Mouse (Mus musculus) heart, adult 11 months (tissue): ENCODE results near the gene Creld2.

Source experiments
- DNase-seq: peaks from one replicate; pipeline ENCODE4 v3.0.0; 2022

Gene Creld2

DNA sequence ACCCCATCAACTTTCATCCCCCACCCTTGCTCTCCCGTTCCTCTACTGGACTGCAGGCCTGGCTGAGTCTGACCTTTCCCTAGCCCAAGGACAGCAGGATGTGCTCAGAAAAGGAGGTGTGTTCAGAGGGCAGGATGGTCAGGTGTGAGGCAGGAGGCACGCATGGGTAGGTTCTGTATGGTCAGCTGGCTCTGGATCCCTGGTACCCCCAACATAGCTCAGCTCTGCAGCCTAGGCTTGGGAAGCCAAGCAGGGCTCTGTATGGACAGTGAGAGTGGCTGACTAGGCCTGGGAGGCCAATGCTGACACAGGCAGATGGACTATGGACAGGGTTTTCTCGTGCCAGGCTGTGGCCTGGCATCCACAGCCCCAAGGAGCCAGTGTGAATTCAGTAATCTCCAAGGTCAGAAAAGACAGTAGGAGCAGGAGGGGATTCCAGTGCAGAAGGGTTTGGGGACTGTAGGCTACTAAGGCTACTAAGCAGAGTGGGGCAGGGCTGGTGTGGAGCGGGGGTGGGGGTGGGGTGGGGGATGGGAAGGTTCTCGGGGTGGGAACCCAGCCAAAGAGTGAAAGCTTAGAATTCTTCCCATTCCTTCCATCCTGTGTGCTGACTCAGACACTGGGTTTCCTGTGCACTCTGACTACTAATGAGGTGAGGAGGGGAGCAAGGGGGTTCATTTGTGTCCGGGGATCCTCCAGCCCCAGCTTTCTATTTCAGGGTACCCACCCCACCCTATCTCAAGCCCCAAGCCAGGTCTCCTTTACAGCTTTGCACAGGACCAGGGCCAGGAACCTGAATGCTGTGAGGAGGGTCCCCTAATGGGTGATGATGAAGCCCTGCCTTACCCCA is 34.9 kb downstream of the Creld2 start:
- DNase-seq: peak; percentile 94

DNA sequence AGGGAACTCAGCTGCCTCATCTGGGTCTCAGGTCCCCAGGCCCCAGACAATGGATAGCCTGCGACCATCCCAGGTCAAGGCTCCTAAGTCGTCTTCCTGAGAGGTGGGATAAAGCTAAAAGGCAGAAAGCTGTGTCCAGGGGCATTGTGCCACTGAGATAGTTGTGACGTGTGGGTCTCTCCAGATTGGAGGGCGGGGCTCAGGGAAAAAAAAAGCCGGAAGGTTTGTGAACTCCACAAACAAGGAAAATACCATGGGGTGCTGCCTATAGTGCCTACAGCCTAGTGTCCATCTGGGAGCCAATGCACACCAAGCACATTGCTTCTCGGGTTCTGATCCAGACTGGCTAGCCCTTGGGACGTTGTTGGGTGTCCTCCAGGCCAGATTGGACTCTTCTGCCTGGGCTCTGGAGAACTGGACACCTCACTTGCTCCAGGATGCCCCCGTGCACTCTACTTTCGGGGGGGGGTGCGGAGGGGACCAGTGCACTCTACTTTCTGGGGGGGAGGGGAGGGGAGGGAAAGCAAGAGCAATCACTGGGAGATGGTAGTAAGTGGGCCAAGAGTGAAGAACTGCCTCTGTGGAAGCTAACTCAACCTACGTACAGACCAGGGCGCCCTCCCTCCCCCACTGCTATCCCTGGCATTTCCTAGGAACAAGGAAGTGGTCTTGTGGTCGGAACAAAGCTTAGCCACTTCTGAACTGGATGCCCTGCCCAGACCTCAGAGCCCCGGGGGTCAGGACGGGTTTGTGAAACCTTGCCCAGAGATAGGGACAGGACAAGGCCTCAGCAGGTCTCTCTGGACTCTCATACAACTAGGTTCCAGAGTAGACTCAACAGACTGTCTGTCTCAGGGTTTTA is 35.8 kb downstream of the Creld2 start:
- peak; percentile 97 for DNase-seq

GRCm38 (mm10) chr15:88855896-88856417 is 36.5 kb downstream of the Creld2 start:
- DNase-seq: peak; percentile 94

DNA sequence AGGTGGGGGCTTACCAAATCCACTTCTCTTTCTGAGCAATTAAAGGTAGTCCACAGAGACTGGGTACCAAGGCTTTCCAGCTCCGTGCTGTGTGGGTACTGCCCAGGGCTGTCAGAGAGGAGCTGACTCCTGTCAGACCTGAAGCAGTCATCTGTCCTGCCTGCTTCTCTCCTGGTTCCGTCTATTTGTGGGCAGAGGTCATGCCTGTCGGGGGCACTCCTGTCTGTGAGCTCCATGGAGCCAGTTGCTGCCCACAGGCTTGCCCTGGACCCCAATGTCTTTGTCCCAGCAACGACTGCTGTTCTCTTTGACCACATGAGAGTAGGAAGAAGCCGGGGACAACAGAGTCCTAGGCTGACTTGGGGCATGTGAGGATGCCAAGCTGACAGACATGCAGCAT is 37.2 kb downstream of the Creld2 start:
- peak; percentile 91 for DNase-seq

DNA sequence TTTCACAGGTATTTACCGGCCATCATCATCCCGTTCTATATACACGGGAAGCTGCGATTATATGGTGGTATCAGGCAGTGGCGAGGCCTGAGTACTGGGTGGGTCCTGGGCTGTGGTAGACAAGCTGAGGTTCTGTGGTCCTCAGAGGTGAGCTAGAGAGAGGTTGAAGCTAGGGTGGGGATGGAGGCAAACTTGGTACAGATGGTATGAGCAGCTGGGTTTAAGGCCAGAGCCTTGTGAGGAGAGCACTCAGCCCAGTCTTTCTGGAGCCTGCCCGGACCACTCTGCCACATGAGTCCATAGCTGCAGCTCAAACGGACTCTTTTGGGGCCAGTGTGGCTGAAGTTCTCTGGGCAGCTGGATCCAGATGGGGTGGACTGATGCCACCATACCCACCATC is 37.9 kb downstream of the Creld2 start:
- peak; percentile 91 for DNase-seq

DNA sequence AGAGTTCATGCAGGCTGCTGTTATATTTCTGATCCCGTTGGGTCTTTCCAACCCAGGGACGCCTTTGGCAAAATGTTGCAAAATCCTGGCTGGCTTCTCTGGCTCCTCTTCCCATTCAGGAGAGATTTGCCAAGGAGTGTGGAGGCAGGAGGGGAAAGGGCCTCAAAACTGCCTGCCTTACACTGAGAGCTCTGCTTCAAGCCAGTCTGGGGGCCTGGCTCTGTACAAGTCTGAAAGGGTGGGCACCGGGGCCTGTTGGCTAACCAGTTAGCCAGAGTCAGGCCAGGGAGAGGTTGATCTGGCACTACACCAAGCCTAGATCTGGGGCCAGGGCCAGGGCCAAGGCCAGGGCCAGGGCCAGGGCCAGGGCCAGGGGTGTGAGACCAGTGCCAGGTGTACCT is 38.7 kb downstream of the Creld2 start:
- peak; percentile 98 for DNase-seq

GRCm38 (mm10) chr15:88858707-88859106 is 39.3 kb downstream of the Creld2 start:
- peak; percentile 91 for DNase-seq

- peak; percentile 90 for DNase-seq
Measured at GRCm38 (mm10) chr15:88859206-88859970, 39.9 kb downstream of the Creld2 start.

DNA sequence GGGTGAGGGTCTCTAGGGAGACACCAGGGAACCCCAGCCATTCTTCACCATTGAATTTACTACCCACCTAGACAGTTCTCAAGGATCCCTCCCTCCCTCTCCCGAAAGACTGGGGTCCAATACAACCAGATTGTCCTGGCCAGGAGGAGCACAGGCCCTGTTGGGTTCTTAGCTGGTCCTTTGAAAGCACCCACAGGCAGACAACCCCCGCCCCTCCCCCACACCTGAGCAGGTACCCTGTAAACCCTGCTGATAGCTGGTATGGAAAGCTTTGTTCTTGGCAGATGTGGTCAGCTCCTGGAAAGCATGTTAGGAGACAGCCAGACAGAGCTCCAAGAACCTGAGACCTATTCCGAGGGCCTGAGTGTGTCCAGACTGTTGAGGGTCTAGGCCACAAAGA is 41.3 kb downstream of the Creld2 start:
- peak; percentile 95 for DNase-seq

DNA sequence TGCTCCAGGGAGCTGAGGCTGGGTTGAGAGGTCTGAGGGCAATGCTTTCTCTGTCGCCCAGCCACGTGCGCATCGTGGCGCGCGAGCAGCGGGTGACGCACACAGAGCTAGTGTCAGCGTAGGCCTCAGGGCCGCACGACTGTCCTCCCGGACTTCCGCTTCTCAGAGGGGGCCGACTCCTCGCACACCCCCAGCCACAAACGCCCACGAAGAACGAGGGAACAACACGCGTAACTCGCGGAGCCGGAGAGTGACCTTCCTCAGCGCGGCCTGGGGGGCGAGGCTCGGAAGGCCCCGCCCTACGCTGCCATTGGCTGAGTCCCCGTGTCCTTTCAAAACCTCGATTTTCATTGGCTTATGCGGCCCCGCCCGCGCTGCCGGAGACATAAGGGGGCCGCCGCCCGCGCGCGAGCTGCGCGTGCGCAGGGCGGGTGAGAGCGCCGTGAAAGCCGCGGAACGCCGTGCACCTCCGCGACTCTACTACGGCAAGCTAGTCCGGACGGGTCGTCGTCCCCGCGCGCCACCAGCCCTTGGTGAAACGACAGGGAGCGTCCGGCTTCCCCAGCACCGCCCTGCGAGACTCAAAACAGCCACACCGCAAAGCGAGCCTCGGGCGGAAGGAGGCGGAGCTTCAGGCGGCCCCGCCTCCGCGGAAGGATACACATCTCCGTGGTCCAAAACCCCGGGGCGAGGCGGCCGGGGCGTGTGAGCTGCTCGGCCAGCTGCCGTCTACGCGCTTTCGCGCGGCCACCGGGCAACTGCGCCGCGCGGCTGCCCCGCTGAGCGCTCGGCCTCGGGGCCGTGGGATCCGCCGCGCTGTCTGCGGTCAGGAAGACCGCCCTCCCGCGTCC is 42.6 kb downstream of the Creld2 start, which contains the start of gene Pim3:
Pim3 (plus strand) TSS at position 415 of the 851 bp plus-strand sequence.
- peak; percentile 100 for DNase-seq

DNA sequence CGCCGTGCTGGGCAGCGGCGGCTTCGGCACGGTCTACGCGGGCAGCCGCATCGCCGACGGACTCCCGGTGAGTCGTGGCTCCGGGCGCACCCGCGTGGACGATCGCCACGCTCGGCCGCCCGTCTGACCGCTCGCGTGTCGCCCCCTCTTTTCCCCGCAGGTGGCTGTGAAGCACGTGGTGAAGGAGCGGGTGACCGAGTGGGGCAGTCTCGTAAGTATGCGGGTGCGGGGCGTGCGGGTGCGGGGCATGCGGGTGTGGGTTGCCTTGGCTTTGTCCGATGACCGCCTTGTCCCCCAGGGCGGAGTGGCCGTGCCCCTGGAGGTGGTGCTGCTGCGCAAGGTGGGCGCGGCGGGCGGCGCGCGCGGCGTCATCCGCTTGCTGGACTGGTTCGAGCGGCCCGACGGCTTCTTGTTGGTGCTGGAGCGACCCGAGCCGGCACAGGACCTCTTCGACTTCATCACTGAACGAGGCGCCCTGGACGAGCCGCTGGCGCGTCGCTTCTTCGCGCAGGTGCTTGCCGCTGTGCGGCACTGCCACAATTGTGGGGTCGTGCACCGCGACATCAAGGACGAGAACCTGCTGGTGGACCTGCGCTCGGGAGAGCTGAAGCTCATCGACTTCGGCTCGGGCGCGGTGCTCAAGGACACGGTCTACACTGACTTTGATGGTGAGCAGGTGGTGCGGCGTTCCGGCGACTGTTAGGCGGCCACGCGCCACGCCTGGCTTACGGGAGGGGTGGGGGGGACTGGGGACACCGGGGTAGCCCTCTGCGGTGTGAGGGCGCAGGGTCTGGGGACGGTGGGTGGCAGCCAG is 43.6 kb downstream of the Creld2 start:
- peak; percentile 97 for DNase-seq

GRCm38 (mm10) chr15:88863695-88864231 is 44.3 kb downstream of the Creld2 start:
- peak; percentile 100 for DNase-seq

GRCm38 (mm10) chr15:88864270-88865030 is 45.0 kb downstream of the Creld2 start:
- DNase-seq: peak; percentile 98

GRCm38 (mm10) chr15:88865061-88865460 is 45.6 kb downstream of the Creld2 start:
- peak; percentile 95 for DNase-seq

- peak; percentile 93 for DNase-seq
Measured at GRCm38 (mm10) chr15:88865888-88866695, 46.6 kb downstream of the Creld2 start.

GRCm38 (mm10) chr15:88866934-88867356 is 47.5 kb downstream of the Creld2 start:
- DNase-seq: peak; percentile 95

GRCm38 (mm10) chr15:88867368-88868023 is 48.0 kb downstream of the Creld2 start:
- peak; percentile 99 for DNase-seq
